Mouse (Mus musculus): ENCODE measurements at regions not wholly inside any gene's neighbourhood (a gene's known extent, or its start where the extent isn't known, plus 50 kb on each side); places are given as distances from the start of the nearest gene placed in this dataset.

GRCm38 (mm10) chr10:105926912-105927238, 85.7 kb upstream of the Mettl25 start:
- no peak for TF ChIP-seq CTCF (IDR thresholded peaks at IDR 0.05; ENCODE audit: borderline replicate concordance, extremely low read depth, insufficient read depth, insufficient read length)
- TF ChIP-seq POLR2A (IDR thresholded peaks at IDR 0.05; ENCODE audit: borderline replicate concordance, extremely low read depth, insufficient read depth, insufficient read length, poor library complexity, severe bottlenecking): no peak
